Mouse (Mus musculus) CH12.LX (cell line): ENCODE data around the gene Brinp3. TPM values are rescaled to one million over a fixed set of nuclear protein-coding genes. Genes with fewer than 3 reads are reported as not detected.

Source experiments
- DNase-seq: peaks from one replicate; pipeline ENCODE4 v3.0.0-alpha.2; 2013; ENCODE audit errors: extremely low read depth
- H3K27ac ChIP-seq: 2 replicates; pipeline ENCODE4 v1.5.1; 2012; ENCODE audit warnings: low read depth, mild to moderate bottlenecking, control low read depth, moderate library complexity; ENCODE audit not compliant: insufficient read depth
- H3K27me3 ChIP-seq: replicated peaks from 2 replicates; pipeline ENCODE3; 2012; ENCODE audit warnings: inconsistent platforms
- H3K36me3 ChIP-seq, 2 experiments: replicated peaks in 1 of 2; 2 replicates each; pipeline versions ENCODE3 to v1.6.1; 2012; ENCODE audit warnings: inconsistent platforms in 1 of 2, low read length in 1 of 2, mild to moderate bottlenecking in 1 of 2, mixed read lengths in 1 of 2, moderate library complexity in 1 of 2; ENCODE audit not compliant: control insufficient read depth in 1 of 2, insufficient read depth in 1 of 2
- H3K4me1 ChIP-seq, 2 experiments: 2 replicates each; pipeline ENCODE4 v1.6.1; 2012; ENCODE audit warnings: inconsistent platforms in 1 of 2, moderate library complexity in 1 of 2; ENCODE audit not compliant: insufficient read depth in 2 of 2, control insufficient read depth in 1 of 2
- H3K4me2 ChIP-seq: 2 replicates; pipeline ENCODE4 v1.6.1; 2012; ENCODE audit warnings: low read depth, mild to moderate bottlenecking, control low read depth; ENCODE audit not compliant: poor library complexity, insufficient read depth, severe bottlenecking
- H3K4me3 ChIP-seq, 3 experiments: fragments of 150-350 bp in 1 of 3; sonication (generic) in 1 of 3; replicated peaks in 1 of 3; 2 replicates each; pipeline versions ENCODE3 to v1.5.1; 2011 to 2012; ENCODE audit warnings: low read depth in 2 of 3, low read length in 2 of 3, mild to moderate bottlenecking in 2 of 3, moderate library complexity in 2 of 3, control low read depth in 1 of 3, improper control_type of control experiment in 1 of 3, inconsistent platforms in 1 of 3, mixed read lengths in 1 of 3; ENCODE audit not compliant: poor library complexity in 1 of 3
- H3K79me2 ChIP-seq: replicated peaks from 2 replicates; pipeline ENCODE4 v1.6.1; 2012; ENCODE audit warnings: mild to moderate bottlenecking, moderate library complexity; ENCODE audit not compliant: control insufficient read depth, poor library complexity, insufficient read depth, severe bottlenecking; ENCODE audit errors: extremely low read depth
- H3K9ac ChIP-seq: 2 replicates; pipeline ENCODE4 v1.6.1; 2012; ENCODE audit warnings: low read depth, mild to moderate bottlenecking, control low read depth, moderate library complexity; ENCODE audit not compliant: insufficient read depth
- H3K9me3 ChIP-seq: replicated peaks from 2 replicates; pipeline ENCODE3; 2012; ENCODE audit warnings: low read length, inconsistent platforms, mixed read lengths
- BHLHE40 ChIP-seq: IDR thresholded peaks from 2 replicates; pipeline ENCODE4 v1.6.1; 2011; ENCODE audit warnings: mild to moderate bottlenecking, low read depth, low read length, improper control_type of control experiment
- CHD1 ChIP-seq: IDR thresholded peaks from 2 replicates; pipeline ENCODE4 v1.6.1; 2012; ENCODE audit warnings: low read depth, low read length, improper control_type of control experiment, inconsistent platforms
- GABPA ChIP-seq: IDR thresholded peaks from 2 replicates; pipeline ENCODE4 v1.6.1; 2012; ENCODE audit warnings: low read depth, low read length, improper control_type of control experiment, inconsistent platforms; ENCODE audit not compliant: insufficient replicate concordance
- JUN ChIP-seq: IDR thresholded peaks from 2 replicates; pipeline ENCODE4 v1.6.1; 2011; ENCODE audit warnings: low read depth, mild to moderate bottlenecking, low read length, improper control_type of control experiment, moderate library complexity; ENCODE audit not compliant: insufficient read depth
- JUND ChIP-seq: conservative IDR thresholded peaks from 2 replicates; pipeline ENCODE4 v1.6.1; 2011; ENCODE audit warnings: low read depth, low read length, improper control_type of control experiment
- MAFK ChIP-seq: IDR thresholded peaks from 2 replicates; pipeline ENCODE4 v1.6.1; 2011; ENCODE audit warnings: low read length, improper control_type of control experiment; ENCODE audit not compliant: insufficient replicate concordance
- MAX ChIP-seq: IDR thresholded peaks from 2 replicates; pipeline ENCODE4 v1.6.1; 2011; ENCODE audit warnings: low read length, improper control_type of control experiment
- MAZ ChIP-seq: IDR thresholded peaks from 2 replicates; pipeline ENCODE4 v1.6.1; 2012; ENCODE audit warnings: low read depth, mild to moderate bottlenecking, inconsistent platforms, low read length, improper control_type of control experiment, moderate library complexity
- MEF2A ChIP-seq: IDR thresholded peaks from 2 replicates; pipeline ENCODE4 v1.6.1; 2014; ENCODE audit warnings: low read depth, mild to moderate bottlenecking, inconsistent platforms, low read length, improper control_type of control experiment, borderline replicate concordance
- MXI1 ChIP-seq: IDR thresholded peaks from 2 replicates; pipeline ENCODE4 v1.6.1; 2011; ENCODE audit warnings: mild to moderate bottlenecking, low read depth, low read length, improper control_type of control experiment
- MYC ChIP-seq: IDR thresholded peaks from 2 replicates; pipeline ENCODE4 v1.6.1; 2011; ENCODE audit warnings: low read depth, mild to moderate bottlenecking, improper control_type of control experiment, low read length
- NELFE ChIP-seq: IDR thresholded peaks from 2 replicates; pipeline ENCODE4 v1.6.1; 2011; ENCODE audit warnings: low read depth, low read length, improper control_type of control experiment
- NRF1 ChIP-seq: IDR thresholded peaks from 2 replicates; pipeline ENCODE4 v1.6.1; 2014; ENCODE audit warnings: low read depth, mild to moderate bottlenecking, inconsistent platforms, low read length, improper control_type of control experiment, moderate library complexity
- POLR2AphosphoS2 ChIP-seq: IDR thresholded peaks from 2 replicates; pipeline ENCODE4 v1.6.1; 2011; ENCODE audit warnings: low read depth, low read length, improper control_type of control experiment
- TBP ChIP-seq: conservative IDR thresholded peaks from 2 replicates; pipeline ENCODE4 v1.6.1; 2011; ENCODE audit warnings: low read depth, low read length, improper control_type of control experiment
- UBTF ChIP-seq: IDR thresholded peaks from 2 replicates; pipeline ENCODE4 v1.6.1; 2012; ENCODE audit warnings: low read depth, mild to moderate bottlenecking, inconsistent platforms, low read length, improper control_type of control experiment, moderate library complexity
- USF2 ChIP-seq: conservative IDR thresholded peaks from 2 replicates; pipeline ENCODE4 v1.6.1; 2011; ENCODE audit warnings: low read depth, low read length, improper control_type of control experiment
- ZC3H11A ChIP-seq: IDR thresholded peaks from 2 replicates; pipeline ENCODE4 v1.6.1; 2012; ENCODE audit warnings: low read depth, mild to moderate bottlenecking, inconsistent platforms, low read length, improper control_type of control experiment
- ZMIZ1 ChIP-seq: IDR thresholded peaks from 2 replicates; pipeline ENCODE4 v1.6.1; 2012; ENCODE audit warnings: low read depth, mild to moderate bottlenecking, inconsistent platforms, low read length, improper control_type of control experiment
- ZNF384 ChIP-seq: IDR thresholded peaks from 2 replicates; pipeline ENCODE4 v1.6.1; 2012; ENCODE audit warnings: low read depth, low read length, improper control_type of control experiment, inconsistent platforms
- dilution Hi-C: fragments of 300-500 bp; cut with MboI; formaldehyde crosslinking; loops from 2 replicates; pipeline ENCODE4 v1.14.3; 2020; ENCODE audit warnings: low sequenced_read_pairs; ENCODE audit not compliant: extremely low pct_unique_long_range_greater_than_20kb, extremely low pct_ligation_motif_present
- in situ Hi-C: fragments of 300-500 bp; cut with MboI; formaldehyde crosslinking; loops from 3 replicates; pipeline ENCODE4 v1.14.3; 2019; ENCODE audit warnings: low sequenced_read_pairs, low pct_ligation_motif_present, low pct_unique_long_range_greater_than_20kb, mixed read lengths
- polyA plus RNA-seq: library from polyadenylated mRNA; unstranded; fragments of >175 nt; gene quantifications from 2 replicates; pipeline ENCODE4 v1.2.1, GENCODE M21; 2012; ENCODE audit warnings: low read depth; ENCODE audit not compliant: insufficient read length
- total RNA-seq, 2 experiments: library from RNA; depleted of rRNA; stranded (reverse); fragments of 300-350 nt in 1 of 2; fragments of >200 nt in 1 of 2; gene quantifications; 2 replicates each; pipeline ENCODE4 v1.2.3; 2012 to 2014

Gene Brinp3
- total RNA-seq (2012; rRNA removed) = not detected in 2 replicates
- not detected in 2 replicates for total RNA-seq (2014; rRNA removed)
- not detected in 2 replicates for polyA plus RNA-seq

- no peak within 1 kb of the TSS for H3K4me2 ChIP-seq
- H3K36me3 ChIP-seq = no peaks in the 10 kb centered on the region
- H3K9me3 ChIP-seq = peaks cover 36% of the 10 kb centered on the region
- no peaks in the 10 kb centered on the region for H3K4me1 ChIP-seq
- dilution Hi-C loops (no loop called here), in situ Hi-C loops (no loop called here)
- DNase-seq = no peak
- no peaks in the 10 kb centered on the region for H3K27me3 ChIP-seq
- no peak within 1 kb of the TSS for H3K9ac ChIP-seq
- no peak for TF ChIP-seq TBP
- TF ChIP-seq MXI1 = no peak
- no peak for TF ChIP-seq MYC
- TF ChIP-seq ZC3H11A = no peak
- no peak for TF ChIP-seq ZMIZ1
- no peak for TF ChIP-seq JUND
- no peak for TF ChIP-seq MAX
- no peak for TF ChIP-seq GABPA
- no peak for TF ChIP-seq UBTF
- no peak for TF ChIP-seq BHLHE40
- no peak within 1 kb of the TSS for H3K27ac ChIP-seq
- no peaks in the 10 kb centered on the region for H3K79me2 ChIP-seq
- H3K4me3 ChIP-seq = no peak within 1 kb of the TSS
Measured at GRCm38 (mm10) chr1:146494681-146495331, at the start of gene Brinp3. Gene Brinp3, plus strand, starts transcription at chr1:146494760.

GRCm38 (mm10) chr1:146494221-146494620, 339 bp upstream of the Brinp3 start:
- TF ChIP-seq ZNF384 (no peak), CHD1 (no peak), USF2 (no peak), NELFE (no peak), JUN (no peak), ZMIZ1 (no peak), MYC (no peak), MEF2A (no peak), UBTF (no peak), NRF1 (no peak), MAZ (no peak), BHLHE40 (no peak), POLR2AphosphoS2 (no peak), MAFK (no peak)
- Histone ChIP-seq H3K36me3 (no peaks in the 10 kb centered on the region), H3K9ac (no peak overlapping the region), H3K4me2 (no peak overlapping the region), H3K27me3 (no peaks in the 10 kb centered on the region), H3K4me3 (no peak overlapping the region), H3K79me2 (no peaks in the 10 kb centered on the region), H3K9me3 (peaks cover 38% of the 10 kb centered on the region), H3K27ac (no peak overlapping the region), H3K4me1 (no peaks in the 10 kb centered on the region)
- dilution Hi-C loops (no loop called here), in situ Hi-C loops (no loop called here)
- DNase-seq = no peak
